Mouse (Mus musculus) embryonic fibroblast, embryonic 13.5 days (primary cell): ENCODE measurements at regions not wholly inside any gene's neighbourhood (a gene's known extent, or its start where the extent isn't known, plus 50 kb on each side); places are given as distances from the start of the nearest gene placed in this dataset.

Experiments used
- H3K27ac ChIP-seq: 2 replicates; pipeline ENCODE4 v1.5.1; 2012; ENCODE audit warnings: low read length, control low read depth, inconsistent platforms; ENCODE audit not compliant: insufficient read depth
- H3K4me1 ChIP-seq: 2 replicates; pipeline ENCODE4 v1.6.1; 2011; ENCODE audit warnings: low read length; ENCODE audit not compliant: control insufficient read depth, insufficient read depth
- H3K4me3 ChIP-seq: 2 replicates; pipeline ENCODE4 v1.5.1; 2011; ENCODE audit warnings: mild to moderate bottlenecking, control low read depth, low read length; ENCODE audit not compliant: insufficient read depth
- CTCF ChIP-seq: IDR thresholded peaks from 2 replicates; pipeline ENCODE4 v1.5.1; 2011; ENCODE audit warnings: mild to moderate bottlenecking, control low read depth, low read length, moderate library complexity, borderline replicate concordance; ENCODE audit not compliant: insufficient read depth
- POLR2A ChIP-seq: IDR thresholded peaks from 2 replicates; pipeline ENCODE4 v1.6.1; 2011; ENCODE audit warnings: low read depth, mild to moderate bottlenecking, control low read depth, low read length, moderate library complexity

DNA sequence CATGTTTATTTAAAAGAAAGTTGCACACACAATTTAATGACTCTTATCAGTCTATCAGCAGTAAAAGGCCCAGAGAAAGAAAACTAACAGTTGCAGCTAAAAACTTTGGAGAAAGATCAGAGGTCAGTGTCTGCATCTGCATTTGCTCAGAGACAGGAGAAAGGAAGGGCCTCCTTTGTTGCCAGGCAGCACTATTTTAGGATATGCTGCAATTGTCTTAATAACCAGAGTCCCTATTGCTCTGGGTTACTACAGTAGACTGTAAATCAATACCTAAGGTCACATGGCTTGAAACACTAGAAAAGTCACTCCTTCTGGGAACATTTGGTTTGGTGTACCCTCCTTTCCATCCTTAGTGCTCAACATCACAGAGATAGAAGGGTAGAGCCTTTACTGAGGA, 175.7 kb downstream of the Hdgfl1 start:
- H3K27ac ChIP-seq, result no peak overlapping the region
- no peak overlapping the region for H3K4me3 ChIP-seq
- TF ChIP-seq POLR2A (no peak), CTCF (no peak)
- H3K4me1 ChIP-seq, result no peaks in the 10 kb centered on the region

- TF ChIP-seq CTCF (no peak), POLR2A (no peak)
- Histone ChIP-seq H3K4me3 (no peak overlapping the region), H3K27ac (no peak overlapping the region), H3K4me1 (no peaks in the 10 kb centered on the region)
These were observed 176.2 kb downstream of the Hdgfl1 start for GRCm38 (mm10) chr13:26593750-26594149.

DNA sequence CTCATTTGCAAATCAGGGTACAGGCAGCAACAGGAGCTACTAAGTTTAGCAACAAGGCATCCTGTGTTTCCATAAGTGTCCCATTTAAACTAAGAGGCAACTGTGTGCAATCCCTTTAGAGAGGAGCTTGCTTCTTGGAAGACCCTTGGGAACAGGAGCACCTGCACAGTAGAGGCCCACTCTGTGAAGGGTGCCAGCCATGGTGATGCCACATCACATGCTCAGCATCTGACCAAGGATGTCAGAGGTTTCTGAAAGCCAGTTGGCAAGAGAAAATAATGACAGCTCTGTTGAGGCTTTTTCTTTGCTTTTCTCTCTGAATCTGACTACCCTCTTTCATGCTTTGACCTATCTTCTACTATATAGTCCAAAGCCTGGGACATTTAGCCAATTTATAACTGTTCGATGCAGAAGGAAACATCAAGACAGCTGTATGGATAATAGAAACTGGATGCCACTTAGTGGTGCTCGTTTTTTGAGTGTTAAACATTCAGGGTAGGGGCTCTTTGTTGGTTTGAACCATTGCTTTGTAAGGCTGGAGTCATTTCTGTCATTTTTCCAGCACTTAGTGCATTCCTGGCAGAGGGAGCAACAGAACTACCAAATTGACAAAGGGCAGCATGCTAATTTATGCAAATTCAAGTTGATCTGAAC, 193.9 kb downstream of the Hdgfl1 start:
- Histone ChIP-seq H3K4me1 (no peaks in the 10 kb centered on the region), H3K4me3 (no peak overlapping the region), H3K27ac (no peak overlapping the region)
- TF ChIP-seq CTCF (no peak), POLR2A (no peak)

DNA sequence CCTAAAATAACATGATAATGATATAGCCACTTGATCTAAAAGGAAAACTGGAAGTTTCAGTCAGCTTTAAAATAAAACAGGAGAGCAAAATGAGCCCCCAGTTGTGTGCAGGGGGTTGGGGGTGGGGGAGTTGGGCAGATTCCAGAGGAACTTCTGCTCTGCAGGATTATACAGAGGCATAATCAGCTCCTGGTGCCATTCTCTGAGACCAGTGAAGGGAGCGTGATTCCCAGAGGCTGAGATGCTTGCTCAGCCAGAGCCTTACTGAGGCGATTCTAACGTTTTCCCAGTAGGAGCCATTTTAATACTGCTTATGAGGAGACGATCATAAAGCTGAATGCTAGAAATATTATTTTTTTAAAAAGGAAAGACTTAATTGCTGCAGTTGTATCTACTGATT, 200.5 kb downstream of the Hdgfl1 start:
- no peak for TF ChIP-seq CTCF
- Histone ChIP-seq H3K4me1 (no peaks in the 10 kb centered on the region), H3K27ac (no peak overlapping the region), H3K4me3 (no peak overlapping the region)

DNA sequence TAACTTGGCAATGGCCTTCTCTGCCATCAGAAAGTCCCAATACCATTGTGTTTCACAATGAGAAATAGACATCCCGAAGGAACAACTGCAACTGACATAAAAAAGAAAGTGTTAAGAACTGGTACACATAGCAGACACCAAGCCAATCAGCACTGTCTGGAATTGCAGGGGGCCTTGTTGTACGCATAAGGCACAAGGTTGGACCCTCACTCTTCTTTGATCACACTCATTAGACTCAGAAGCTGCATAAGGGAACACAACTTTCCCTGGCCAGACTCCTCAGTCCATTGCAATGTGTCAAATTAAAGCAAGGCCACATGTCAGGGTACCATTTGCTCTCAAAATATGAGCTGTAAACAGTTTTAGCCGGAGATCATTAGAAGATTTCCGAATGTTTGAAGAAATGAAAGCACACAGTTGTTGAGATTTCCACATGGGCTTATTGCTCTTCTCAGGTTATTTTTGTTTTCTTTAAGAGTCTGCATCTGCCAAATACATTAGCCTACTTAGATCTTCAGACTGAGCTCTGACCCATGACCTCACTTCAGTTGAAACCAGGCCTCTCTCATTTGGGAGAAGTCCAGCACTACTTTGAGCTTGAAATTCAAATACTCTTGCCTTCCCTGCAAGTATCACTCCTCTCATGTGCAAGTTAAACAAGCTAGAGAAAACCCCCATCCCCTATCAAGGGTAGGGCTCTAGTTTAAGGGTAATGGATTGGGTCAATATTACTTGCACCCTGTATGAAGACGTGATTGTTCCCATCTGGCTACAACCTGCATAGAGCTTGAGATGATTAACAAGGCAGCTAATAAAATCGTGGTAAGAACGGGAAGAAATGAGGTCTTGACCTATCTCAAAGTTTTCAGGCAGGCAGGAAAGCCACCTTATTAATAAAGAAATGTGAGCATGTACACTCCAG, 204.8 kb downstream of the Hdgfl1 start:
- Histone ChIP-seq H3K4me1 (no peaks in the 10 kb centered on the region), H3K4me3 (no peak overlapping the region), H3K27ac (no peak overlapping the region)
- no peak for TF ChIP-seq POLR2A
- TF ChIP-seq CTCF, result no peak

DNA sequence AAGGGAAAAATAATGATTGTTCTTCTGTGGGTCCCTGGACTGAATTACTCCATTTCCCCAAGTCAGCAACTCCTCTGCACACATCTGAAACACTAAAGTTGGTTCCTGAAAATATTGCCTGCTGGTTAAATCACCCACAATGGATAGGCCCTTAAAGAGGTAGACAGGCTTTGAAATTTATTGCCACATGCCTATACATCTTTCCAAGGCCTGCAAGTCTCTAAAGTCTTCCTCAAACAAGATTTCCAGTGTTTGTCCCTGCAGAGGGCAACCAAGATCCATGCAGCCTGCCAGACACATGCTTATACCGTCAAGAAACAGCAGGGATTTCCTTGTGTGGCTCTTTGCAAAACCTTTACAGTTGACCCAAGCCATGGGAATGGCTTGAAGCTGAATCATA, 211.6 kb downstream of the Hdgfl1 start:
- H3K4me3 ChIP-seq, result no peak overlapping the region
- H3K4me1 ChIP-seq, result no peaks in the 10 kb centered on the region
- no peak overlapping the region for H3K27ac ChIP-seq
- no peak for TF ChIP-seq POLR2A
- TF ChIP-seq CTCF, result peak; percentile 15; the same call in 1 of the 2 replicates

GRCm38 (mm10) chr13:26554266-26554665, 215.7 kb downstream of the Hdgfl1 start:
- Histone ChIP-seq H3K4me1 (no peaks in the 10 kb centered on the region), H3K4me3 (no peak overlapping the region), H3K27ac (no peak overlapping the region)
- TF ChIP-seq CTCF, result no peak
- TF ChIP-seq POLR2A, result no peak

- TF ChIP-seq CTCF (no peak), POLR2A (no peak)
These were observed 217.8 kb downstream of the Hdgfl1 start for GRCm38 (mm10) chr13:26552122-26552521.

DNA sequence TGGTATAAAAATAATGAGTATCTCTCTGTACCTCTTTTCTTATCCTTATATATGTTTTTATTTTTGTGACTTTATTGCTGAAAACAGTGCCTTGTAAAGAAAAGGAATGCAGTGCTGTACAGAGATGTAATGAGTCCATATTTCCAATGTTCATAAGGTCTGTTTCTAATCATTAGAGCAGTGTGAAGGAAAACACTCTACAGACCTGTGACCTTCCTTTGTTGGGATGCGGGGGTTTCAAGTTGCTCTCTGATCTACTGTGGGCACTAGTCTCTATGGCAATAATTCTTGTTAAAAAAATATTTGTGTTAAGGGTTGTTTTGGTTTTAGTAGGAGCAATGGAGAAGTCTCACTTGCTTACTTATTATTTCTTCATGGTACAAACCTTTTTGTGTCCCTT, 231.0 kb downstream of the Hdgfl1 start:
- no peaks in the 10 kb centered on the region for H3K4me1 ChIP-seq
- no peak overlapping the region for H3K27ac ChIP-seq
- no peak overlapping the region for H3K4me3 ChIP-seq
- TF ChIP-seq POLR2A (no peak), CTCF (no peak)

More at GRCm38 (mm10) chr13:26552122-26552521, 217.8 kb downstream of the Hdgfl1 start:
- no peak overlapping the region for H3K4me3 ChIP-seq
- H3K4me1 ChIP-seq, result no peaks in the 10 kb centered on the region
- H3K27ac ChIP-seq, result no peak overlapping the region

- TF ChIP-seq POLR2A (no peak), CTCF (no peak)
- H3K4me3 ChIP-seq, result no peak overlapping the region
- H3K27ac ChIP-seq, result no peak overlapping the region
- H3K4me1 ChIP-seq, result no peaks in the 10 kb centered on the region
These were observed 233.4 kb downstream of the Hdgfl1 start for GRCm38 (mm10) chr13:26536575-26536974.

GRCm38 (mm10) chr13:26532761-26533160, 237.2 kb downstream of the Hdgfl1 start:
- no peaks in the 10 kb centered on the region for H3K4me1 ChIP-seq
- TF ChIP-seq CTCF, result no peak
- no peak for TF ChIP-seq POLR2A
- no peak overlapping the region for H3K4me3 ChIP-seq
- H3K27ac ChIP-seq, result no peak overlapping the region
